Mouse (Mus musculus): ENCODE data around the gene Mphosph8. TPM values are rescaled to one million over a fixed set of nuclear protein-coding genes. Genes with fewer than 3 reads are reported as not detected.

Mphosph8 gene
- polyA plus RNA-seq (2012; rRNA removed) = 18.1 and 19.3 TPM in 2 replicates

- DNase-seq (ENCODE audit: low spot score) = peak; percentile 99
Measured at GRCm38 (mm10) chr14:56667969-56668802, at the start of gene Mphosph8. Mphosph8 (plus strand) TSS chr14:56668248.

DNA sequence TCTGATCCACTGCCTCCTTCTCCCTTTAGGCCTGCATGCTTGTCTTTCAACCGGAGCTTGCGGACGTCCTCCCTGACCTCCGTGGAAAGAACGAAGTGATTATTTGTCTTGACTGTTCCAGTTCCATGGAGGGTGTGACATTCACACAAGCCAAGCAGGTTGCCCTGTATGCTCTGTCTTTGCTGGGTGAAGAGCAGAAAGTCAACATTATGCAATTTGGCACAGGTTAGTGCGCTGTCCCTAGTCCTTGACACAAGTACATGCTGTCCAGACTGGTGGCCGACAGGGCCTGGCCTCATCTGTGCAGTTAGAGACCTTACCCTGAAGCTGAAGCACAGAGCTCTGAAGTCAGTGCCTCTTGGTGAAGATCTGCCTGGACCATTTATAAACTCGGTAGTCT, 47.6 kb upstream of the Mphosph8 start:
- DNase-seq (ENCODE audit: low spot score) = no peak

GRCm38 (mm10) chr14:56626202-56626601, 41.8 kb upstream of the Mphosph8 start:
- no peak for DNase-seq (ENCODE audit: low spot score)

GRCm38 (mm10) chr14:56628336-56628735, 39.7 kb upstream of the Mphosph8 start:
- DNase-seq (ENCODE audit: low spot score) = no peak

DNA sequence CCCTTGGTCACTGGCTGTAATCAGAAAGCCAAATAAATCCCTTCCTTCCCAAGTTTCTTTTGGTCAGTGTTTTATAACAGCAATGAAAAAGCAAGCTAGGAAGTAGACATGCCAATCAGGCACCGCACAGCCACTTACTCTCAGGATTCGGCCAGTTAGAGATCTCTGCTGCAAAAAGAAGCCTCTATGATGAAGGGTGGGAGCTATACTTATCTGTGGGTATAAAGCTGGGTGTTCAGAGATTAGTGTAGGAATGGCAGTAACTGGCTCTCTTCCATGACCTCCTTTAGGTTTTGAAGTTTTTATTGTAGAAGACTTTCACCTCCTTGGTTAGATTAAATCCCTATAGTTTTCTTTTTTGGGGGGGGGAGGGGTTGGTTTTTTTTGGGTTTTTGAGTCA, 36.9 kb upstream of the Mphosph8 start:
- no peak for DNase-seq (ENCODE audit: low spot score)

DNA sequence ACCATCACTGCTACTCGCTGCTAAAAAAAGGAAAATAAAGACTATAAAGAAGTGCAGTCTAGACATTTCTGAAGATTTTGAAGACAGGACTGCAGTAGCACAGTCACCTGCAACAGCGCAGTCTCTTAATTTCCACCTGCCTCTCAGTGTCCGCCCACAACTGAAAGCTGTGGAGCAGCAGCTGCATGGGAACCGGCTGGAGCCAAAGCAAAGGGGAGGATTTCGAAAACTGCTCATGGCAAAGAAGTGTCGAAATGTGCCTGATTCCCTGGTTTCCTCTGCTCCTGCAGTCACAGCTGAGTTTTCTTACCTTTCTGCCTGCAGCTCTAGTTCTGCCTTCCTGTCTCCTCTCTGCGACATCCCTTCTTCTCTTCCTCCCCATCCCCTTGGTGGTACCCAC, 20.8 kb upstream of the Mphosph8 start:
- DNase-seq (ENCODE audit: low spot score) = no peak

- DNase-seq (ENCODE audit: low spot score) = no peak
Measured at GRCm38 (mm10) chr14:56649448-56649847, 18.6 kb upstream of the Mphosph8 start.

DNA sequence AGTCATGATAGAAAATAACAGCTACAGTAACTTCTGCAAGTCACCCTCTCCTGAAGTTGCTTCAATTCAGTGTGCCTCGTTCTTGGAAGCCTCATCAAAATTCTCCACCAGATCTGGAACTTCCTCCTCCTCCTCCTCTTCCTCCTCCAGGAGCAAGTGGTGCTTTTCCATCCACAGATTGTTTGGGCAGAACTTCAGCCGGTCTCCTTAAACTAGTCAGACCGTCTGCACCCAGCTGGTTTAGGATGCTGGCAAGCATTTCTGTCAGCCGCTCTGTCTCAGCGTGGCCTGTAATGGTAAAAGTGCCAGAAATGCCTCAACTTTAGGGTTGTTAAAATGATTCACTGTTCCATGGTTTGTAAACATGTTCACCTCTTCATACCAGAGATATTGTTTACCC, 2.4 kb upstream of the Mphosph8 start:
- no peak for DNase-seq (ENCODE audit: low spot score)

- no peak for DNase-seq (ENCODE audit: low spot score)
Measured at GRCm38 (mm10) chr14:56666909-56667308, 1.1 kb upstream of the Mphosph8 start.

DNA sequence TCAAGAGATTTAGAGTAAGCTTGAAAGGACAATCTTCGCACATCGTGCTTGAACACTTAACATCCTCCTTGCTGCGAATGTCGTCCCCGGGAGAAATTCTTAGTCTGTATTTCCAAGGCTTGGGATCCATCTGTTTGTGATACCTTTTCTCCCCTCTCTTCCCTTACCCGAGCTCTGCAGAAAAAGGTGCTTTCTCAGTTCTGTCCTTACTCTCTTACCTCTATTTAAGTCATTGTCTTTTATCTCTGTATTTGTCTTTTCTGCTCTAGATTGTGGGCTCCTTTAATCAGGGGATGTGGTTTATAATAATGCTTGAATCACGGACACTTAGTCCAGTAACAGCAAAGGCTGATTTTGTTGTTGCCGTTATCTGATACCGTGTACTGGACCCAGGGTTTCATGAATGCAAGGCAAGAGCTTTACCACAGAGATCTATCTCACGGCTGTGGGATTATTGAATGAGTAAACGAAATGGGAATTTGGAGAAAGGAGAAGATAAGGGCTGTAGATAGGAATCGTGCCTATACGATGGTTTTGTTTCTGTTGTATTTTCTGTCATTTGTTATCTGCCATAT, 1.1 kb downstream of the Mphosph8 start:
- DNase-seq (ENCODE audit: low spot score) = no peak

DNA sequence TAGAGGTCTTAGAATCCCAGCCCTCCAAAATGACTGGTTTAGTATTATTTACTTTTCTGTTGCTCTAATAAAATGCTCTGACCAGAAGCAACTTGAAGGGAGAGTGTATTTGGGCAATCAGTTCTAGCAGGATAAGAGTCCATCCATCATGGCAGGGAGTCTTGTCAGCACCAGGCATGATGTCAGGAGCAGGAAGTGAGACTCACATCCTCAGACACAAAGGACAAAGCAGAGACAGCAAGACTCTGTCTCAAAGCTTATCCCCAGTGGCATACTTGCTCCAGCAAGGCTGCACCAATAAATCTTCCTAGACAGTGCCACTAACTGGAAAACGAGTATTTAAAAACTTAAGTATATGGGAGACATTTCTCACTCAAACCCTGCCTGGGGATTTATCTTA, 17.4 kb downstream of the Mphosph8 start:
- DNase-seq (ENCODE audit: low spot score) = no peak

GRCm38 (mm10) chr14:56689116-56689515, 21.1 kb downstream of the Mphosph8 start:
- DNase-seq (ENCODE audit: low spot score) = no peak

GRCm38 (mm10) chr14:56689766-56690165, 21.7 kb downstream of the Mphosph8 start:
- no peak for DNase-seq (ENCODE audit: low spot score)

- no peak for DNase-seq (ENCODE audit: low spot score)
Measured at GRCm38 (mm10) chr14:56695495-56695894, 27.4 kb downstream of the Mphosph8 start.

DNA sequence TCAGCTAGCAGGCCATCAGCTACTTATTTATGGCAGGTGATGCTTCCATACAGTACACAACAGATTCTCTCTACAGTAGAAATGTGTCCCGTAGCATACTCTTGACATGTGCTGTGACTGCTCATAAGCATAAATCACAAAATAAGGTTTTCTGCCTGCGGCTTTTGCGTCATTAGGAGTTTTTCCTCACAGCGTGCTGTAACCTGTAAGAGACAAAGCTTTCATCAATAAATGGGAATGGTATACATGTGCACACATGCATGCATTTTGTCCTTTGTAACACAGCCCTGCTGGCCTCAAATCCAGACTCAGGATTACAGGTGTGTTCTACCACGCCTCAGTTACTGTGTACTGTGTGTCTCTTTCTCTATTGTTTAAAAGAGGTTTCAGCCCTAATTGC, 29.8 kb downstream of the Mphosph8 start:
- no peak for DNase-seq (ENCODE audit: low spot score)

GRCm38 (mm10) chr14:56702644-56703043, 34.6 kb downstream of the Mphosph8 start:
- DNase-seq (ENCODE audit: low spot score) = no peak

- DNase-seq (ENCODE audit: low spot score) = no peak
Measured at GRCm38 (mm10) chr14:56705687-56706086, 37.6 kb downstream of the Mphosph8 start.

DNA sequence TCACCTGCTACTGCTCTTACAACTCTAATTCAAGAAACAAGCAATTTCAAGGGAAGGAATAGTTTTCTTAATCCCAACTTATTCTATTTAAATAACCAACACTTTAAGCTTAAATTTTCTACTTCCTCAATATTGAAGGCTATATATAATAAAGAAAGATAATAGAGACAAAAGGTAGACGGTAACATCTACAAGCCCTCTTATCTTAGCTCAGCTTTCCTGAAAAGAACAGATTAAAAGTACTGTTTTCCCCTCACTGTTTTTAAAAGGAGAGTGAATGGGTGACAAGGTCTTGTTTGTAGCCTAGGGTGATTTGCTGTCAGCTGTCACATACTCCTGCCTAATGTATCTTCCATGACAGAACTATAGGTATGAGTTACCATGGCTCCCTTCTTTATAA, 58.4 kb downstream of the Mphosph8 start:
- DNase-seq (ENCODE audit: low spot score) = no peak

DNA sequence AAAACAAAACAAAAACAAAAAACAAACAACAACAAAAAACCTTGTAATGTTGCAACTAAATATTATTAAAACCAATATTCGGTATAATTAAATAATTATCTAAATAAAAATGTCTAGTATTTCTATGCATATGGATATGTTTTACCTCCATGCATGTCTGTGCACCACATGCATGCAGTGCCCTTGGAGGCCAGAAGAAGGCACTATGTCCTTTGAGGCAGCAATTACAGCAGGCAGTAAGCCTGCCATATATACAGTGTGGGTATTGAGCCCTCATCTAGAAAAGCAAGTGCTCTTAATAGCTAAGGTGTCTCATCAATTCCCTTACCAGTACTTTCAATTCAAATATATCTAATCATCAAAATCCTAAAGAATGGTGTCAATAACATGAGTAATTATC, 72.1 kb downstream of the Mphosph8 start:
- DNase-seq (ENCODE audit: low spot score) = no peak
